Mouse (Mus musculus): ENCODE measurements around the gene Angptl1. TPM values are rescaled to one million over a fixed set of nuclear protein-coding genes. Genes with fewer than 3 reads are reported as not detected.
A peak's percentile ranks its signal among the peaks of the same experiment; 100 is the strongest.

Gene Angptl1
- polyA plus RNA-seq (2016; fragmentation: Nextera tagmentation; extraction: Ambion mirVana): 1.7 and 1.9 TPM in 2 replicates

DNA sequence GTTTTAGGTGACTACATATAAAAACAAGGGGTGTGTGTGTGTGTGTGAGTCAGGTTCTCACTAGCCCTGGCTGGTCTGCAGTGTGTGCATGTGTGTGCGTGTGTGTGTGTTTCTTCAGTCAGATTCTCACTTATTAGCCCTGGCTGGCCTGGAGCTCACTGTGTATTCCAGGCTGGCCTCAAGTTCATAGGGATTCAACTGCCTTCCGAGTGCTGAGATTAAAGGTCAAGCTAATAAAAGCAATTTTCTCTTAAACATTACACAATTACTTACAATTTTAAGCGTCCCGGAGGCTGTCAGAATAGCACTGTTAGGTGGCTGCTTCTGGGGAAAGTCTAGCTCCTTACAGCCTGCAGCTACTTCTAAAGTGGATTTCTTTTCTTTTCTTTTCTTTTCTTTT lies at the start of gene Angptl1:
Gene Angptl1, plus strand, starts transcription at position 386 of the 400 bp plus-strand sequence.
- WGBS: 17% methylated on average over 4 of the region's 4 CpGs
- H3K9ac ChIP-seq: no peak within 1 kb of the TSS
- peak within 1 kb of the TSS; percentile 76 for H3K27ac ChIP-seq

DNA sequence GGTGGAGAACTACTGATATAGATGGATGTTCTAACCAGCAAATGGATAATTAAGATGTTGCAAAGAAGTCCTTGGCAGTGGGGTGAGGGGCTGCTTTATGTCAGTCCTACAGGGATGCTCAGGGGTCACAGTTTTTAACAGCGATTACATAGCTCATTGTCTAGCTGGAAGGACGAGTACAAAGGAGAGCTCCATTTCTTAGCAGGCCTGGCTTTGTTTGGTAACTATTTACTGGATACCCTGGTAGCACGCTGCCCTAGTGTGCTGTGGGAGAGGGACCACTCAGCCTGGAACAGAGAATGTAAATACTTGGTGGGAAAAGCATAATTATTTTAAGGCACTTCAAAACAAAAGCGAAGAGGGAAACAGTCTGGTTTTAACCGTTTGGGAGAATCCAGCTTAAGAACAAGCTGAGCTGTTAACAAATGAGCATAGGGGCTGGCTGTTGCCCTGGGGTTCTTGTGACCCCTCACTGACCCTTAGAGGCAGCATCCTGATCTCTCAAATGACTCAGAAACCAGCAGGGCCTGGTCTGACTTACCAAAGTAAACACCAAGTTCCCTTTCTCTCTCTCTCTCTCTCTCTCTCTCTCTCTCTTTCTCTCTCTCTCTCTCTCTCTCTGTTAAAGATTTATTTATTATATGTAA lies 48.4 kb upstream of the Angptl1 start:
- no peak for ATAC-seq (ENCODE audit: low FRiP score)
- H3K9ac ChIP-seq: no peak overlapping the region
- H3K27me3 ChIP-seq: peaks cover 5% of the 10 kb centered on the region; the same call in 1 of the 2 replicates

More for the DNA sequence above, at the start of gene Angptl1:
- Histone ChIP-seq H3K9me3 (no peaks in the 10 kb centered on the region), H3K4me2 (peak within 1 kb of the TSS; percentile 35), H3K27me3 (no peaks in the 10 kb centered on the region), H3K4me1 (peaks cover 12% of the 10 kb centered on the region), H3K4me3 (replicated peaks) (0 out of 2 replicates have a peak within 1 kb of the TSS, but pooled peaks have one; percentile 1), H3K36me3 (replicated peaks) (no peaks in the 10 kb centered on the region)
- peak; percentile 59 for ATAC-seq (ENCODE audit: low FRiP score)

DNA sequence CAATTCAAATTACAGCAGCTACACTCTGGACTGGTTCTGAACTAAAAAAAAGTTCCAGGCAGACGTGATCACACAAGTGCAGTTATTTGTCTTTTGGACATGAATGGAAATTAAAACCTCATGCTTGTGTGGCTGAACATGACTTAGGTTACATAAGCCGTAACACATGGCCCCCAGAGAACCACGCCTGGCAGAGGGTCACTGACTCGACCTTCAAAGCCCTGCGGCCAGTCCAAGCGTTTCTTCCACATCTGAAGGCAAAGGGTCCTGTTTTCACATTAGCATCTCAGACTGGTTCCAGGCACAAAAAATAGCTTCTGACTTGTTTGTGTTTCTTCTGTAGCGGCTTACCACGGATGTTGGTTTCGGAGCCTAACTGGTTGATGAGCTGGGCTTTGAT lies 42.1 kb upstream of the Angptl1 start:
- WGBS: 85% methylated on average over 9 of the region's 9 CpGs
- H3K4me1 ChIP-seq: no peaks in the 10 kb centered on the region
- no peak for ATAC-seq (ENCODE audit: low FRiP score)
- no peak overlapping the region for H3K9ac ChIP-seq
- no peak overlapping the region for H3K27ac ChIP-seq
- no peak overlapping the region for H3K4me2 ChIP-seq
- no peaks in the 10 kb centered on the region for H3K36me3 ChIP-seq (replicated peaks)
- H3K9me3 ChIP-seq: no peaks in the 10 kb centered on the region
- H3K27me3 ChIP-seq: no peaks in the 10 kb centered on the region
- H3K4me3 ChIP-seq (replicated peaks): no peak overlapping the region

More for the DNA sequence above, 48.4 kb upstream of the Angptl1 start:
- Histone ChIP-seq H3K4me3 (replicated peaks) (no peak overlapping the region), H3K4me2 (no peak overlapping the region), H3K9me3 (no peaks in the 10 kb centered on the region), H3K27ac (no peak overlapping the region), H3K4me1 (peaks cover 23% of the 10 kb centered on the region), H3K36me3 (replicated peaks) (no peaks in the 10 kb centered on the region)
- 7% methylated on average over 5 of the region's 5 CpGs for WGBS

DNA sequence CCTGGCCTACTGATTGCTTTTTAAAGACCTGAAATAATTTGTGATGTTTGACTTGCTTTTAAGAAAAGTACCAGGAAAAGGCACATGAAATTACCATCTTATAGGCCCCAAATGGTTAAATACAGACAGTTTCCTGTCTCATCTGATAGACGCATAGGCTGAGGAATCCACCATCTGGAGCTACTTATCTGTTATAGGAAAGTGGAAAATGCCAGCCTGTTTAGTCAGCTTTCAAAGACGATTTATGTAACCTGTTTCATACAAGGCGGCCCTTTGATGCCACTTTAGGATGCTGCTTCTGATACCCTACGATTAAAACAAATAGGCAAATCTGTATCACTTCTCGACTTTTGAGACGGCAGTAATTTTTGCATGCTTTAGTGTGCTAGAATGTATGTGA lies 37.1 kb upstream of the Angptl1 start:
- no peak overlapping the region for H3K4me2 ChIP-seq
- WGBS: 84% methylated on average over 6 of the region's 6 CpGs
- no peak for ATAC-seq (ENCODE audit: low FRiP score)

DNA sequence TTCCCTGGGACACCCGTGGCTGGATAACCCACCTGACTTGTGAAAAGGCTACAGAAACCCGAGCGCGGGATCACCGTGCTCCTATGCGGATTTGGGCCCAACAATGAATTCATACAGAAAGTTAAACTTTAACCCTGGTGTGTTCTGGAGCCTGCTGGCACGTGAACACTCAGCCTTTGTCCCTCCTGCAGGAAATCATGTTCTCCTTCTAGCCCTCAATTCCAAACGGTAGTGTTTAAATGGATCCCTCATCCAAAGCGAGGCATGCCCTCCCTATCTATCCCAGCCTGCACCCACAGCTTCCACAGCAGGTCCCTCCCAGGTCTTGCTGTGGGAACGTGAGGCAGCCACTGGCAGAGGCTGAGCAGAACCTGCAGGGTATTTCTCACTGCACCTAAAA lies 30.0 kb upstream of the Angptl1 start:
- Histone ChIP-seq H3K4me2 (no peak overlapping the region), H3K36me3 (replicated peaks) (peaks cover 16% of the 10 kb centered on the region), H3K9ac (no peak overlapping the region), H3K4me1 (no peaks in the 10 kb centered on the region), H3K27ac (no peak overlapping the region), H3K4me3 (replicated peaks) (no peak overlapping the region), H3K9me3 (no peaks in the 10 kb centered on the region), H3K27me3 (no peaks in the 10 kb centered on the region)
- WGBS: 79% methylated on average over 10 of the region's 10 CpGs
- ATAC-seq (ENCODE audit: low FRiP score): no peak

More for the DNA sequence above, 37.1 kb upstream of the Angptl1 start:
- peaks cover 7% of the 10 kb centered on the region for H3K36me3 ChIP-seq (replicated peaks)
- H3K4me3 ChIP-seq (replicated peaks): no peak overlapping the region
- H3K9ac ChIP-seq: no peak overlapping the region
- no peaks in the 10 kb centered on the region for H3K27me3 ChIP-seq
- no peaks in the 10 kb centered on the region for H3K9me3 ChIP-seq
- H3K27ac ChIP-seq: no peak overlapping the region
- H3K4me1 ChIP-seq: no peaks in the 10 kb centered on the region

DNA sequence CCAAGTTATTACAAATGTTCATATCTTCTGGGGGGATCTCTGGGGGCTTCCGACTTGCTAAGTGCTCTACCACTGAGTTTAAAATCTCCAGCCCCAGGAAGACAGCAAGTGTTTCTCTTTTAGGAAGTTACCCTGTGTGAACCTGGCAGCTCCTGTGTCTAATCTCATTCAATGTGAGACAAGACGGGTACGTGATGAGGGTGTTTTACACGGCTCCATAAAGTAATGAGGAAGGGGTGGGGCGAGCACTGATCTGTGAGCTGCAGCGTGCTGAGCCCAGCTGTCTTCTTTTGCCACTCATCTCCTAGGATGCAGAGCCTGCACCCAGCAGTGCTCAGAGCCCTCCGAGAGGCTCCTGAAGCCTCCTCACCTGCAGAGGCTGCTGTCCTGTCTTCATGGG lies 26.4 kb upstream of the Angptl1 start:
- 80% methylated on average over 7 of the region's 7 CpGs for WGBS
- H3K4me2 ChIP-seq: no peak overlapping the region
- no peak overlapping the region for H3K27ac ChIP-seq
- peaks cover 22% of the 10 kb centered on the region for H3K36me3 ChIP-seq (replicated peaks)
- H3K9me3 ChIP-seq: no peaks in the 10 kb centered on the region
- no peak overlapping the region for H3K9ac ChIP-seq
- no peak overlapping the region for H3K4me3 ChIP-seq (replicated peaks)
- no peak for ATAC-seq (ENCODE audit: low FRiP score)
- no peaks in the 10 kb centered on the region for H3K27me3 ChIP-seq
- no peaks in the 10 kb centered on the region for H3K4me1 ChIP-seq

DNA sequence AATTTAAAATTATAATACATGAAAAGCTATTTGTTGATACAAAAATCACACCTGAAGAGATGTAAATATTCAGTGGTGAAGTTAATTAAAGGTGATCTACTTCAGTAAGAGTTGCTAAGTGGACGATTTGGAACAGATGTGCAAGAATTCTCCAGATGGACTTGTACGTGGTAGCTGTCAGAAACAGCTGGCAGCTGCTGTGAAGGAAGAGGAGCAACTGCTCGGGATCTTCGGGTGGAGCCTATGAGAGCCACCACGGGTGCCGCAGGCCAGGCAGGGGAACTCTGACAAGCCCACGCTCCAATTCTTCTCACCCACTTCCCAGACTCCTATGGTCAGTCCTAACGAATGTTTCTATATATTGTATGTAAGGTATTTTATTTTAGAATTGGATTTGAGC lies 25.6 kb upstream of the Angptl1 start:
- Histone ChIP-seq H3K27ac (no peak overlapping the region), H3K4me1 (no peaks in the 10 kb centered on the region), H3K36me3 (replicated peaks) (peaks cover 29% of the 10 kb centered on the region), H3K4me2 (no peak overlapping the region), H3K27me3 (no peaks in the 10 kb centered on the region), H3K9me3 (no peaks in the 10 kb centered on the region), H3K9ac (no peak overlapping the region), H3K4me3 (replicated peaks) (no peak overlapping the region)
- ATAC-seq (ENCODE audit: low FRiP score): no peak
- 84% methylated on average over 8 of the region's 8 CpGs for WGBS

DNA sequence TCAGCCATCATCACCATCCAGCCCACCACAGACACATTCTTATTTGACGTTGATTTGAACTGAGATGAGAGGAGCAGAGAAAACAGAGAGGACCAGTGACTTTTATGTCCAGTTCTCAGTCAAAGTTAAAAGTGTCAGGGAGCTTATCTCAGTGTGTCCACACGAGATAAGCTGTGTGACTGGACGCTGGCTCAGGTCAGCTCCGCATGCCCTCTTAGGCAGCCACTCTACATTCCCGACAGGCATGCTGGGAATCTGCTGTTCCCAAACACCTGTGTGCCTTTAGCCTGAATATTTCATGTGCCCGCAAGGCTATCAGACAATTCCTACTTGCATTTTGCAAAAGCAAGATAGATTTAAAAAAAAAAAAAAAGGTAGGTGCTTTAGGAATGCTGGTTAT lies 24.9 kb upstream of the Angptl1 start:
- Histone ChIP-seq H3K9me3 (no peaks in the 10 kb centered on the region), H3K36me3 (replicated peaks) (peaks cover 37% of the 10 kb centered on the region), H3K4me3 (replicated peaks) (no peak overlapping the region), H3K27me3 (no peaks in the 10 kb centered on the region), H3K9ac (no peak overlapping the region), H3K4me1 (no peaks in the 10 kb centered on the region), H3K27ac (no peak overlapping the region), H3K4me2 (no peak overlapping the region)
- WGBS: 78% methylated on average over 6 of the region's 6 CpGs
- no peak for ATAC-seq (ENCODE audit: low FRiP score)

DNA sequence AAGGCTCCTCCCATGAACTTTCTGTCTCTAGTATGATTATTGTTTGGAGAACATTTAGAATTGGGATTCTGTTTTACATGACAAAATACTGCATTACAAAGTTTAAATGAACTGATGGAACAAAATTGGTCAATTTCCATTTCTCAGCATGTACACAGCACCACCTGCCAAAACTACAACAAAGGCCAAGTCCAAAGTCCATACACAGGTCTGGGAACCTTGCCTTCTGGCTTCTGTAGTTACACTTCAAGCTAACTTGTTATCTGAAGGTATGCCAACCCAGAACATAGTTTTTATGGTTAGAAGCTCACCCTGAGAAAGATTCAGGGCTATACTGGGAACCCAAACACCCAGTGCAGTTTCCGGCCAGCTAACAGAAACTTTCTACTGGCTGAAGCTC lies 19.1 kb upstream of the Angptl1 start:
- ATAC-seq (ENCODE audit: low FRiP score): no peak
- Histone ChIP-seq H3K36me3 (replicated peaks) (peaks cover 42% of the 10 kb centered on the region), H3K9me3 (no peaks in the 10 kb centered on the region), H3K27ac (no peak overlapping the region), H3K4me1 (no peaks in the 10 kb centered on the region), H3K4me2 (no peak overlapping the region), H3K9ac (no peak overlapping the region), H3K4me3 (replicated peaks) (no peak overlapping the region), H3K27me3 (no peaks in the 10 kb centered on the region)
- 100% methylated on average over 1 of the region's 1 CpGs for WGBS

DNA sequence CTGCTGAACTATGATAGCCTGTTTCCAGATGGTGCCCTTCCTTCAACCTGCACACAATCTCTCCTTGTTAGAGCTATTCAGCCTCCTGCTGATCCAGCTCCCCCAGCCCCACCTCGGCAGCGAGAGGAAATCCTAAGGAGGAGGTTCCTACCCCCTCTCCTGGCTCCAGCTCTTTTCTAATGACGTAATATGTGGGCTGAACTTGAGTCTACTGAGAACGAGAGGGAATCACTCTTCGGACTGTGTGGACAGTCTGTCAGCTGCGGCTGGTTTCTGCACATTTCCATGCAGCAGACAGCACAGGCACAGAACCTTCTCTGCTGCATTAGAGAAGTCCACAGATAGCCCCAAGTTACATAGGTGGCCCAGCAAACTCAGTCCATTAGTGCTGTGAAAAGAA lies 333 bp downstream of the Angptl1 start:
- Histone ChIP-seq H3K27ac (peak overlapping the region; percentile 76), H3K36me3 (replicated peaks) (no peaks in the 10 kb centered on the region), H3K9ac (no peak overlapping the region), H3K9me3 (no peaks in the 10 kb centered on the region), H3K4me2 (peak overlapping the region; percentile 35), H3K4me3 (replicated peaks) (0 out of 2 replicates have a peak overlapping the region, but pooled peaks have one; percentile 1), H3K4me1 (peaks cover 12% of the 10 kb centered on the region), H3K27me3 (no peaks in the 10 kb centered on the region)
- ATAC-seq (ENCODE audit: low FRiP score): peak; percentile 88
- under 1% methylated on average over 6 of the region's 6 CpGs for WGBS

DNA sequence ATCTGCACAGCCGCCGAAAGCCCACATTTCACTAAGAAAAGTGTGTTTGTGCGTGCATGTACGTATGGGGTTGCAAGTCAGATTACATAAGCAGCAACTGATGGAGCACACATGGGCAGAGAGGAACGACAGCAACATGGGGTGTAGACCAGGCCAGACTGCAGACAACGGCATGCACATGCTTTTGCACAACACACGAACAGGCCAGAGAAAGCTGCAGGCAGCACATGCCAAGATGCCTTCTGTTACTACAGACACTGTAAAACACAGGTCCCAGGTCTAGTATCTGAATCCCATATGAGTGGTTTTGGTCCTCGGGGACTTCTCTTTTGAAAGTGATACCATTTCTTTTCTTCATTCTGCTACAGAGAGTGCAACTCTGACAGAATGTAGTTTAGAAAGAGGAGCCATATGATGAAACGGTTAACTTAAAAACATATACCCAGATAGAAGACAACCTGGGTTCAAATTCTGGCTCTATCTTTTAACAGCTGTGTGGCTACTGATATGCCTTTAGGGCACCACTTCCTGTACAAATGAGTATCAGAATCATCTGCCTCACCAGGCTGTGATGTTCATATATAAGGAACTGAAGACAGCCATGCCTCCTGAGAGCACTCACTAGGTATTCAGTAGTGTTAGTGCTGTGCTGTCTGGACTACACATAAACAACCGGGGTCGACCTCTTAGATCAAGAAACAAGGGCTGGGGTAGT lies 3.4 kb downstream of the Angptl1 start:
- 87% methylated on average over 11 of the region's 11 CpGs for WGBS
- no peak for ATAC-seq (ENCODE audit: low FRiP score)
- Histone ChIP-seq H3K9me3 (no peaks in the 10 kb centered on the region), H3K9ac (no peak overlapping the region), H3K4me2 (no peak overlapping the region), H3K27me3 (no peaks in the 10 kb centered on the region), H3K36me3 (replicated peaks) (0 out of 2 replicates have a peak, but pooled peaks cover 3% of the 10 kb centered on the region), H3K27ac (no peak overlapping the region), H3K4me3 (replicated peaks) (no peak overlapping the region), H3K4me1 (peaks cover 12% of the 10 kb centered on the region)

DNA sequence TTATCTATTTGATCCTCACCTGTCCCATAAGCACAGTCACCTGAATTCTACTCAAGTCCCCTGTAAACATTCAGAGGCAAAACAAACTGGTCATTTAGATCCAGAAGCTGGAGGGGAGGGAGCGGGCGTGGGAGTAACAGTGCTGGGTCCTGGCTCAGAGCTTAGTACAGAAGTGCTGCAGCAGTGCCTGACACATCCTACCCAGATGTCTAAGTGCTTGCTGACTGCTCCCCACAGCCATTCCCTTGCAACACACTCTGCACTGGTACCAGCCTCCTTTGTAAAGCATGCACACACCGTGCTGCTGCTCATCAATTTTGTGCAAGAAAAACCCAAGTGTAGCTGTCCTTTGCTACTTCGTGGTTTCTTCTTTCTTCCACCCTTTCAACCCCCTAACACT lies 8.7 kb downstream of the Angptl1 start:
- 84% methylated on average over 4 of the region's 4 CpGs for WGBS
- Histone ChIP-seq H3K36me3 (replicated peaks) (0 out of 2 replicates have a peak, but pooled peaks cover 3% of the 10 kb centered on the region), H3K9ac (no peak overlapping the region), H3K27ac (no peak overlapping the region), H3K27me3 (no peaks in the 10 kb centered on the region), H3K4me1 (no peaks in the 10 kb centered on the region), H3K9me3 (no peaks in the 10 kb centered on the region), H3K4me3 (replicated peaks) (no peak overlapping the region), H3K4me2 (no peak overlapping the region)
- no peak for ATAC-seq (ENCODE audit: low FRiP score)

DNA sequence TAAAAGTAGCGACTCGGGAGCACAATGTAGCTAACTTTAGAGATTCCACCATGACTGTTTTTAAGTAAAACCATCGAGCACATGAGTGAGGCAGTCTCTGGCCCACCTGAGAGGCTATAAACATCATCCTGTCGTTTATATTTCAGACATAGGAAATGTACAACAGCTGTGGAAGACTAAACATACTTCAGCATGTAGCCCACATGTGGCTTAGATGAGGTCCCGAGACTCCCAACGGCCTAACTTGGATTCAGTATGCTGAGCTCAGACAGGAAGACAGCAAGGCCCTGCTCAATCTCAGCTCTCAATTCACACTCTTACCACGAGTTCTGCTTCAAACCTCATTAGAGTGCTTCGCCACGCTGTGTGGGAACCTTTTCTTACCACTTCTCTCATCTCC lies 14.0 kb downstream of the Angptl1 start:
- Histone ChIP-seq H3K27me3 (no peaks in the 10 kb centered on the region), H3K27ac (no peak overlapping the region; the same call in 1 of the 2 replicates), H3K36me3 (replicated peaks) (no peaks in the 10 kb centered on the region), H3K4me1 (no peaks in the 10 kb centered on the region), H3K4me2 (no peak overlapping the region), H3K9me3 (no peaks in the 10 kb centered on the region), H3K9ac (no peak overlapping the region), H3K4me3 (replicated peaks) (no peak overlapping the region)
- WGBS: 85% methylated on average over 9 of the region's 9 CpGs
- ATAC-seq (ENCODE audit: low FRiP score): no peak

Data from forebrain, embryonic 12.5 days (tissue).